ENCODE assay signal across 8 mouse cellular contexts in the genomic region with DNA sequence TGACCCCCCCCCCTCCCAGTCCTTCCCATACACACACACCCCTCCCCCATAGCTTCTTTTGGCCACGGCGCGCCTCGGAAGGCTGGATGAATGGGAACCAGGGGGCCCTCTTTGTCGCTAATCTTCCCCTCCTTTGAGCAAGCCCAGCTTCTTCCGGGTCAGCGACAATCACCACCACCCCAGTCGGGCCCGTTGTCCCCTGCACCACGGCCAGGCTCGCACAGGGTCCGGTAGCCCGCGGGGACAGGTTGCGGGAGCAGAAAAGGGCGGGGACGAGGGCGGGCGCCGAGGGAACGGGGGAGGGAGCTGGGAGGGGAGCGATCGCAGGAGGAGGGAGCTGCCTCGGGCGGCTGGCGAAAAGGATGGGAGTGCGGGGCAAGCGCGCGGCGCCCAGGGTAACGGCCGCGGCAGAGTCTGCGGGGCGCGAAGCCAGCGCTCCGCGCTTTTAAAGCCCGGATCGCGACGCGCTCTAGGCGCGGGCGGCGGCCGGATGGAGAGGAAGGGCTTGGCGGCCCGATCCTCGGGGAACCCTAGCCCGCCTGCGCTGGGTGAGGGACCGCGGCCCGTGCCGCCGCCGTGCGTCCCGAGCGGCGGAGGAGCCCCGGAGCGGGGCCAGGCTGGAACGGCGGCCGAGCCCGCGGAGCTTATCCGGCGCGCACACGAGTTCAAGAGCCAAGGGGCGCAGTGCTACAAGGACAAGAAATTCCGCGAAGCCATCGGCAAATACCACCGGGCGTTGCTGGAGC. TPM values are rescaled to one million over a fixed set of nuclear protein-coding genes. Genes with fewer than 3 reads are reported as not detected.
DNase-seq lines count a peak whose midpoint lies in the region; ATAC-seq lines count a peak whose summit lies in the region.

Gene Ttc9, plus strand, starts transcription at position 335 of the 746 bp plus-strand sequence.

- ATAC-seq in hindbrain, embryonic 16.5 days = peak; percentile 84
- peak; percentile 82 for ATAC-seq in midbrain, embryonic 12.5 days (ENCODE audit: low FRiP score, low read depth)

- no peaks in the 10 kb centered on the region for H3K9me3 ChIP-seq in hindbrain, embryonic 16.5 days (ENCODE audit: control insufficient read depth, low read length)
- no peaks in the 10 kb centered on the region for H3K9me3 ChIP-seq in midbrain, embryonic 12.5 days

- peak within 1 kb of the TSS; percentile 77 for H3K4me2 ChIP-seq in hindbrain, embryonic 16.5 days (ENCODE audit: low read length)
- H3K4me2 ChIP-seq in midbrain, embryonic 12.5 days (replicated peaks) = peak within 1 kb of the TSS; percentile 72

- H3K4me3 ChIP-seq in hindbrain, embryonic 16.5 days (ENCODE audit: low read length) = peak within 1 kb of the TSS; percentile 84
- peak within 1 kb of the TSS; percentile 58 for H3K4me3 ChIP-seq in midbrain, embryonic 12.5 days

- under 1% methylated on average over 58 of the region's 82 CpGs for WGBS in hindbrain, embryonic 16.5 days
- under 1% methylated on average over 76 of the region's 82 CpGs for WGBS in midbrain, embryonic 12.5 days

- peak within 1 kb of the TSS; percentile 96 for H3K27ac ChIP-seq in hindbrain, embryonic 16.5 days (ENCODE audit: low read depth, low read length)
- peak within 1 kb of the TSS; percentile 79 for H3K27ac ChIP-seq in midbrain, embryonic 12.5 days (replicated peaks)

- H3K4me1 ChIP-seq in hindbrain, embryonic 16.5 days (ENCODE audit: control insufficient read depth, insufficient read depth, low read depth, low read length) = peaks cover 17% of the 10 kb centered on the region
- peaks cover 24% of the 10 kb centered on the region for H3K4me1 ChIP-seq in midbrain, embryonic 12.5 days

- H3K27me3 ChIP-seq in hindbrain, embryonic 16.5 days (replicated peaks; ENCODE audit: control insufficient read depth, insufficient read depth, low read length) = no peaks in the 10 kb centered on the region
- H3K27me3 ChIP-seq in midbrain, embryonic 12.5 days = peaks cover 31% of the 10 kb centered on the region

- peak; percentile 35 to 80 for DNase-seq in adrenal gland, adult (ENCODE audit: inconsistent age in 2 of 2, low spot score in 1 of 2)
- no peak for DNase-seq in adrenal gland, adult 8-10 months
- peak; percentile 72 for DNase-seq in cerebellum, adult 8-10 months
- peak; percentile 9 for DNase-seq in forelimb bud, embryonic 11.5 days (ENCODE audit: low read depth, low spot score)
- peak; percentile 74 for DNase-seq in left cerebral cortex, postnatal 4 days
- DNase-seq in testis, postnatal 10 days (ENCODE audit: low spot score) = peak; percentile 56

- intact Hi-C loops in left cerebral cortex, postnatal 4 days (cut with DNase I) = no loop called here

- H3K36me3 ChIP-seq in hindbrain, embryonic 16.5 days (ENCODE audit: control insufficient read depth, insufficient read depth, low read length) = no peaks in the 10 kb centered on the region
- H3K36me3 ChIP-seq in midbrain, embryonic 12.5 days = no peaks in the 10 kb centered on the region

- H3K9ac ChIP-seq in hindbrain, embryonic 16.5 days (ENCODE audit: low read depth, low read length) = peak within 1 kb of the TSS; percentile 96
- peak within 1 kb of the TSS; percentile 71 for H3K9ac ChIP-seq in midbrain, embryonic 12.5 days (replicated peaks)

RNA-seq across cellular contexts. Expression of gene Ttc9, which starts in this region (rescaled TPM):
- total RNA-seq in adrenal gland, adult 8-10 months (2022) = 1 to 10 TPM; 3.3 to 4.7 (median 4.3) TPM
- 19.3 TPM in 2 replicates for polyA plus RNA-seq in hindbrain, embryonic 16.5 days (2015; fragmentation: Nextera tagmentation; extraction: Ambion mirVana)
- 10 to 100 TPM; 82.0 to 83.6 TPM for total RNA-seq in left cerebral cortex, postnatal 4 days (2021)
- polyA plus RNA-seq in midbrain, embryonic 12.5 days (2016; fragmentation: Nextera tagmentation; extraction: Ambion mirVana) = 3.5 and 5.2 TPM in 2 replicates

Comparison
In these comparisons a context has a peak if more than half of its experiments do, and no peak if none do; other contexts are left out.
1. RNA of gene Ttc9 (total RNA-seq): 82.0 to 83.6 TPM in left cerebral cortex, postnatal 4 days; 3.3 to 4.7 TPM in adrenal gland, adult 8-10 months; every median in the first group is over 10 times any median in the second.